Mouse (Mus musculus) adipocyte (in vitro differentiated cells): ENCODE measurements around the gene Olfr113.
"Not testable (repeated sequence)": the region's sequence is repeated elsewhere in the genome, so short reads cannot be mapped to it uniquely, and the experiment has no call there.

Experiments
- DNase-seq: peaks from one replicate; pipeline ENCODE4 v3.0.0-alpha.2; 2016; ENCODE audit warnings: low spot score

Olfr113 gene

GRCm38 (mm10) chr17:37577563-37577962 lies at the start of gene Olfr113:
Gene Olfr113, minus strand, starts transcription at chr17:37577663.
- no peak for DNase-seq

- DNase-seq = no peak
Observed at GRCm38 (mm10) chr17:37627009-37627408, 49.5 kb upstream of the Olfr113 start, which contains the start of the genes Olfr115 and Olfr116. Gene Olfr115, minus strand, starts transcription at chr17:37627109. Gene Olfr116, minus strand, starts transcription at chr17:37627199.

- DNase-seq = no peak
Observed at GRCm38 (mm10) chr17:37592643-37593042, 15.2 kb upstream of the Olfr113 start, which contains the start of gene Olfr114. Gene Olfr114, minus strand, starts transcription at chr17:37592743.

GRCm38 (mm10) chr17:37569351-37569750 lies 8.1 kb downstream of the Olfr113 start, which contains the start of gene Olfr112:
Gene Olfr112, minus strand, starts transcription at chr17:37569451.
- no peak for DNase-seq

GRCm38 (mm10) chr17:37558913-37559615 lies 18.4 kb downstream of the Olfr113 start:
- DNase-seq = no peak

GRCm38 (mm10) chr17:37543800-37544435 lies 33.5 kb downstream of the Olfr113 start:
- no peak for DNase-seq

- no peak for DNase-seq
Observed at GRCm38 (mm10) chr17:37541454-37542119, 35.9 kb downstream of the Olfr113 start.

GRCm38 (mm10) chr17:37538416-37538815 lies 39.0 kb downstream of the Olfr113 start:
- not testable (repeated sequence) for DNase-seq

GRCm38 (mm10) chr17:37535173-37535572 lies 42.3 kb downstream of the Olfr113 start:
- DNase-seq = no peak

GRCm38 (mm10) chr17:37525427-37525826 lies 52.0 kb downstream of the Olfr113 start:
- not testable (repeated sequence) for DNase-seq

- not testable (repeated sequence) for DNase-seq
Observed at GRCm38 (mm10) chr17:37524612-37525011, 52.9 kb downstream of the Olfr113 start.
